Mouse (Mus musculus) neural tube, embryonic 15.5 days (tissue): ENCODE results near the gene Ttc30b. TPM values are rescaled to one million over a fixed set of nuclear protein-coding genes. Genes with fewer than 3 reads are reported as not detected.
"Not testable (repeated sequence)": the region's sequence is repeated elsewhere in the genome, so short reads cannot be mapped to it uniquely, and the experiment has no call there.

Experiments
- ATAC-seq: fragments of 200-750 bp; cut with Nextera tagmentation; 2 replicates; pipeline ENCODE4 v1.8.0; 2017; ENCODE audit warnings: mild to moderate bottlenecking, moderate TSS enrichment, moderate library complexity; ENCODE audit not compliant: low FRiP score
- H3K27ac ChIP-seq: fragments of 300-500 bp; sonication (generic); replicated peaks from 2 replicates; pipeline ENCODE4 v1.5.1; 2015; ENCODE audit warnings: mild to moderate bottlenecking, inconsistent platforms
- H3K27me3 ChIP-seq: fragments of 300-500 bp; sonication (generic); replicated peaks from 2 replicates; pipeline ENCODE4 v1.6.1; 2015; ENCODE audit warnings: inconsistent platforms
- H3K36me3 ChIP-seq: fragments of 300-500 bp; sonication (generic); 2 replicates; pipeline ENCODE4 v1.6.1; 2015; ENCODE audit warnings: inconsistent platforms
- H3K4me1 ChIP-seq: fragments of 300-500 bp; sonication (generic); 2 replicates; pipeline ENCODE4 v1.6.1; 2015; ENCODE audit warnings: inconsistent platforms
- H3K4me2 ChIP-seq: fragments of 300-500 bp; sonication (generic); 2 replicates; pipeline ENCODE4 v1.6.1; 2015; ENCODE audit warnings: inconsistent platforms, mild to moderate bottlenecking, moderate library complexity
- H3K4me3 ChIP-seq: fragments of 300-500 bp; sonication (generic); replicated peaks from 2 replicates; pipeline ENCODE4 v1.5.1; 2015; ENCODE audit warnings: mild to moderate bottlenecking, inconsistent platforms
- H3K9ac ChIP-seq: fragments of 300-500 bp; sonication (generic); replicated peaks from 2 replicates; pipeline ENCODE4 v1.6.1; 2015; ENCODE audit warnings: mild to moderate bottlenecking, inconsistent platforms
- H3K9me3 ChIP-seq: fragments of 300-500 bp; sonication (generic); replicated peaks from 2 replicates; pipeline ENCODE4 v1.6.1; 2016; ENCODE audit warnings: inconsistent platforms
- WGBS: fragments of 180-500 bp; shearing (Covaris S2); methylation state at CpG from one replicate; pipeline ENCODE4 v1.1.7; 2015; ENCODE audit warnings: mixed read lengths; 5-methylcytosine and 5-hydroxymethylcytosine counted together
- polyA plus RNA-seq: library from polyadenylated mRNA; unstranded; fragments of >200 nt; fragmentation: Nextera tagmentation; extraction: Ambion mirVana; gene quantifications from 2 replicates; pipeline ENCODE4 v1.2.1, GENCODE M21; 2015

The Ttc30b gene
- 17.3 and 17.4 TPM in 2 replicates for polyA plus RNA-seq

GRCm38 (mm10) chr2:75938117-75939063, at the start of gene Ttc30b:
Gene Ttc30b, minus strand, starts transcription at chr2:75938585.
- peak; percentile 89 for ATAC-seq
- 3% methylated on average over 42 of the region's 42 CpGs for WGBS
- no peaks in the 10 kb centered on the region for H3K36me3 ChIP-seq

GRCm38 (mm10) chr2:75987739-75988138, 49.4 kb upstream of the Ttc30b start:
- no peak overlapping the region for H3K4me3 ChIP-seq
- no peak overlapping the region for H3K9ac ChIP-seq
- no peak overlapping the region for H3K4me2 ChIP-seq

More at GRCm38 (mm10) chr2:75938117-75939063, at the start of gene Ttc30b:
- Histone ChIP-seq H3K4me2 (peak within 1 kb of the TSS; percentile 68), H3K27me3 (no peaks in the 10 kb centered on the region), H3K9ac (peak within 1 kb of the TSS; percentile 59), H3K9me3 (no peaks in the 10 kb centered on the region), H3K4me3 (peak within 1 kb of the TSS; percentile 57), H3K4me1 (peaks cover 11% of the 10 kb centered on the region; the same call in 1 of the 2 replicates), H3K27ac (peak within 1 kb of the TSS; percentile 92)

GRCm38 (mm10) chr2:75985124-75985523, 46.7 kb upstream of the Ttc30b start:
- WGBS = 2% methylated on average over 2 of the region's 2 CpGs

More at GRCm38 (mm10) chr2:75987739-75988138, 49.4 kb upstream of the Ttc30b start:
- Histone ChIP-seq H3K9me3 (no peaks in the 10 kb centered on the region), H3K4me1 (peaks cover 62% of the 10 kb centered on the region), H3K27ac (peak overlapping the region; percentile 89), H3K36me3 (no peaks in the 10 kb centered on the region), H3K27me3 (no peaks in the 10 kb centered on the region)
- no peak for ATAC-seq
- WGBS = 59% methylated on average over 9 of the region's 9 CpGs

GRCm38 (mm10) chr2:75983847-75984246, 45.5 kb upstream of the Ttc30b start:
- Histone ChIP-seq H3K4me2 (no peak overlapping the region), H3K36me3 (no peaks in the 10 kb centered on the region), H3K27ac (no peak overlapping the region), H3K27me3 (no peaks in the 10 kb centered on the region), H3K4me3 (no peak overlapping the region), H3K9ac (no peak overlapping the region), H3K4me1 (peaks cover 40% of the 10 kb centered on the region), H3K9me3 (no peaks in the 10 kb centered on the region)
- 45% methylated on average over 3 of the region's 3 CpGs for WGBS
- ATAC-seq = no peak

More at GRCm38 (mm10) chr2:75985124-75985523, 46.7 kb upstream of the Ttc30b start:
- Histone ChIP-seq H3K27me3 (no peaks in the 10 kb centered on the region), H3K9ac (no peak overlapping the region), H3K4me2 (no peak overlapping the region), H3K27ac (peak overlapping the region; percentile 73), H3K4me3 (no peak overlapping the region), H3K4me1 (peaks cover 53% of the 10 kb centered on the region), H3K9me3 (no peaks in the 10 kb centered on the region), H3K36me3 (no peaks in the 10 kb centered on the region)
- peak; percentile 48 for ATAC-seq

GRCm38 (mm10) chr2:75983091-75983490, 44.7 kb upstream of the Ttc30b start:
- no peak overlapping the region for H3K9ac ChIP-seq
- no peaks in the 10 kb centered on the region for H3K9me3 ChIP-seq
- WGBS = 95% methylated on average over 3 of the region's 3 CpGs
- H3K36me3 ChIP-seq = no peaks in the 10 kb centered on the region
- no peak overlapping the region for H3K27ac ChIP-seq
- no peak for ATAC-seq
- H3K4me1 ChIP-seq = peaks cover 33% of the 10 kb centered on the region
- no peaks in the 10 kb centered on the region for H3K27me3 ChIP-seq
- no peak overlapping the region for H3K4me3 ChIP-seq
- no peak overlapping the region for H3K4me2 ChIP-seq

GRCm38 (mm10) chr2:75982626-75983025, 44.2 kb upstream of the Ttc30b start:
- Histone ChIP-seq H3K4me1 (peaks cover 28% of the 10 kb centered on the region), H3K9me3 (no peaks in the 10 kb centered on the region), H3K4me3 (no peak overlapping the region), H3K4me2 (no peak overlapping the region), H3K9ac (no peak overlapping the region), H3K36me3 (no peaks in the 10 kb centered on the region), H3K27me3 (no peaks in the 10 kb centered on the region), H3K27ac (no peak overlapping the region)
- 97% methylated on average over 4 of the region's 4 CpGs for WGBS
- ATAC-seq = no peak

- not testable (repeated sequence) for H3K36me3 ChIP-seq, H3K9me3 ChIP-seq, H3K27me3 ChIP-seq
- Histone ChIP-seq H3K4me2 (peak within 1 kb of the TSS; percentile 70), H3K9ac (peak within 1 kb of the TSS; percentile 47), H3K4me3 (peak within 1 kb of the TSS; percentile 57), H3K27ac (peak within 1 kb of the TSS; percentile 80), H3K4me1 (peaks cover 20% of the 10 kb centered on the region)
- WGBS = 2% methylated on average over 34 of the region's 34 CpGs
- peak; percentile 65 for ATAC-seq
Observed at GRCm38 (mm10) chr2:75981440-75982081, 43.2 kb upstream of the Ttc30b start, which contains the start of gene Ttc30a1. Gene Ttc30a1, minus strand, starts transcription at chr2:75981967.

GRCm38 (mm10) chr2:75980933-75981439, 42.6 kb upstream of the Ttc30b start:
- peaks cover 15% of the 10 kb centered on the region for H3K4me1 ChIP-seq
- H3K4me3 ChIP-seq = peak overlapping the region; percentile 57
- H3K27me3 ChIP-seq, H3K27ac ChIP-seq, H3K9ac ChIP-seq, H3K36me3 ChIP-seq, H3K9me3 ChIP-seq, ATAC-seq: not testable (repeated sequence)
- H3K4me2 ChIP-seq = peak overlapping the region; percentile 70
- 98% methylated on average over 13 of the region's 13 CpGs for WGBS

GRCm38 (mm10) chr2:75977752-75978368, 39.5 kb upstream of the Ttc30b start, which contains the start of gene Ttc30a2:
Gene Ttc30a2, minus strand, starts transcription at chr2:75978170.
- WGBS = 28% methylated on average over 18 of the region's 24 CpGs
- not testable (repeated sequence) for H3K9ac ChIP-seq, H3K27me3 ChIP-seq, ATAC-seq, H3K27ac ChIP-seq, H3K4me1 ChIP-seq, H3K4me3 ChIP-seq, H3K9me3 ChIP-seq, H3K36me3 ChIP-seq
- H3K4me2 ChIP-seq = peak within 1 kb of the TSS; percentile 39

GRCm38 (mm10) chr2:75976070-75976469, 37.7 kb upstream of the Ttc30b start:
- H3K4me1 ChIP-seq, ATAC-seq, H3K27me3 ChIP-seq, H3K4me3 ChIP-seq, H3K36me3 ChIP-seq, H3K4me2 ChIP-seq, H3K27ac ChIP-seq, H3K9ac ChIP-seq, H3K9me3 ChIP-seq: not testable (repeated sequence)
- 93% methylated on average over 2 of the region's 2 CpGs for WGBS

- 61% methylated on average over 9 of the region's 9 CpGs for WGBS
- H3K36me3 ChIP-seq = no peaks in the 10 kb centered on the region
- H3K4me3 ChIP-seq = no peak overlapping the region
- H3K27ac ChIP-seq = no peak overlapping the region
- no peak overlapping the region for H3K9ac ChIP-seq
- no peaks in the 10 kb centered on the region for H3K4me1 ChIP-seq
- H3K9me3 ChIP-seq = no peaks in the 10 kb centered on the region
- no peaks in the 10 kb centered on the region for H3K27me3 ChIP-seq
- H3K4me2 ChIP-seq = no peak overlapping the region
- no peak for ATAC-seq
Observed at GRCm38 (mm10) chr2:75974131-75974530, 35.7 kb upstream of the Ttc30b start.
